Mouse (Mus musculus): ENCODE results near the gene Mobp. TPM values are rescaled to one million over a fixed set of nuclear protein-coding genes. Genes with fewer than 3 reads are reported as not detected.
A peak's percentile ranks its signal among the peaks of the same experiment; 100 is the strongest.
"Not testable (repeated sequence)": the region's sequence is repeated elsewhere in the genome, so short reads cannot be mapped to it uniquely, and the experiment has no call there.

The Mobp gene
- 0.20 and 0.31 TPM in 2 replicates for polyA plus RNA-seq (2016; fragmentation: Nextera tagmentation; extraction: Ambion mirVana)

GRCm38 (mm10) chr9:120149222-120149828 is at the start of gene Mobp:
Gene Mobp (plus strand): TSS chr9:120149707.
- Histone ChIP-seq H3K4me2 (replicated peaks) (no peak within 1 kb of the TSS), H3K27ac (replicated peaks) (no peak within 1 kb of the TSS)

GRCm38 (mm10) chr9:120101165-120101564 is 48.3 kb upstream of the Mobp start:
- Histone ChIP-seq H3K27ac (replicated peaks) (no peak overlapping the region), H3K9me3 (peaks cover 12% of the 10 kb centered on the region), H3K4me1 (no peaks in the 10 kb centered on the region), H3K9ac (replicated peaks) (no peak overlapping the region), H3K4me3 (no peak overlapping the region), H3K36me3 (no peaks in the 10 kb centered on the region), H3K27me3 (no peaks in the 10 kb centered on the region), H3K4me2 (replicated peaks) (no peak overlapping the region)
- WGBS = 96% methylated on average over 2 of the region's 2 CpGs
- ATAC-seq (ENCODE audit: low FRiP score, low read depth) = no peak

More at GRCm38 (mm10) chr9:120149222-120149828, at the start of gene Mobp:
- no peak for ATAC-seq (ENCODE audit: low FRiP score, low read depth)
- no peak within 1 kb of the TSS for H3K4me3 ChIP-seq
- WGBS = 44% methylated on average over 11 of the region's 11 CpGs
- peaks cover 8% of the 10 kb centered on the region; the same call in 1 of the 2 replicates for H3K27me3 ChIP-seq
- H3K36me3 ChIP-seq = no peaks in the 10 kb centered on the region
- no peaks in the 10 kb centered on the region for H3K9me3 ChIP-seq
- H3K4me1 ChIP-seq = peaks cover 10% of the 10 kb centered on the region; the same call in 1 of the 2 replicates
- H3K9ac ChIP-seq (replicated peaks) = no peak within 1 kb of the TSS

GRCm38 (mm10) chr9:120108953-120109352 is 40.6 kb upstream of the Mobp start:
- H3K4me1 ChIP-seq; H3K4me2 ChIP-seq (replicated peaks); H3K4me3 ChIP-seq; H3K27ac ChIP-seq (replicated peaks); H3K9me3 ChIP-seq; H3K27me3 ChIP-seq; ATAC-seq (ENCODE audit: low FRiP score, low read depth); H3K36me3 ChIP-seq; H3K9ac ChIP-seq (replicated peaks): not testable (repeated sequence)
- 93% methylated on average over 12 of the region's 12 CpGs for WGBS

GRCm38 (mm10) chr9:120110211-120111018 is 39.1 kb upstream of the Mobp start, which contains the start of gene Slc25a38:
Gene Slc25a38 (plus strand): TSS chr9:120110374.
- H3K4me3 ChIP-seq = peak within 1 kb of the TSS; percentile 84
- 1% methylated on average over 62 of the region's 62 CpGs for WGBS
- no peaks in the 10 kb centered on the region for H3K36me3 ChIP-seq
- peak within 1 kb of the TSS; percentile 75 for H3K9ac ChIP-seq (replicated peaks)
- ATAC-seq (ENCODE audit: low FRiP score, low read depth) = peak; percentile 97
- H3K4me1 ChIP-seq = peaks cover 7% of the 10 kb centered on the region
- H3K27ac ChIP-seq (replicated peaks) = peak within 1 kb of the TSS; percentile 92
- peak within 1 kb of the TSS; percentile 58 for H3K4me2 ChIP-seq (replicated peaks)
- no peaks in the 10 kb centered on the region for H3K9me3 ChIP-seq
- H3K27me3 ChIP-seq = no peaks in the 10 kb centered on the region

GRCm38 (mm10) chr9:120111156-120111945 is 38.2 kb upstream of the Mobp start:
- Histone ChIP-seq H3K4me1 (peaks cover 7% of the 10 kb centered on the region), H3K9me3 (no peaks in the 10 kb centered on the region), H3K27ac (replicated peaks) (peak overlapping the region; percentile 92), H3K4me2 (replicated peaks) (peak overlapping the region; percentile 58), H3K4me3 (peak overlapping the region; percentile 84), H3K36me3 (no peaks in the 10 kb centered on the region), H3K9ac (replicated peaks) (0 out of 2 replicates have a peak overlapping the region, but pooled peaks have one; percentile 4), H3K27me3 (no peaks in the 10 kb centered on the region)
- WGBS = 84% methylated on average over 15 of the region's 15 CpGs
- no peak for ATAC-seq (ENCODE audit: low FRiP score, low read depth)

DNA sequence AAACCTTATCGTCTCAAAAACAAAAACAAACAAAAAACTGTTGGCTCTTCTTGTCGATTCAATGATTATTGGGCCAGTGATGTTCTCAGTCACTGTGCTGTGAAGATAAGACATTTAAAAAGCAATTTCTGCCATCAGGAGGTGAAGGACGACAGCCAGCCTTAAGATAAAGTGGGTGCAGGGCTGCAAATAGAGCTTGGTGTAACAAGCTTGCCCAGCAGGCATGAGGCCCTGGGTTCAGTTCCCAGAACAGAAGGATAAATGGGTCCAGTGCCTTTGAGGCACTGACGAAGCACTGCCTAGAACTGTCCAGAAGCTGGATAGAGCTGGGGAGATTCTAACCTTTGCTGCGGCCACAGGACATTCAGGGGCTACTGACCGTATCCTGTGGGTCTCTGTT is 37.0 kb upstream of the Mobp start:
- H3K9ac ChIP-seq (replicated peaks) = no peak overlapping the region
- peaks cover 7% of the 10 kb centered on the region for H3K4me1 ChIP-seq
- no peak overlapping the region for H3K4me2 ChIP-seq (replicated peaks)
- H3K27me3 ChIP-seq = no peaks in the 10 kb centered on the region
- H3K9me3 ChIP-seq = no peaks in the 10 kb centered on the region
- no peak for ATAC-seq (ENCODE audit: low FRiP score, low read depth)
- WGBS = 94% methylated on average over 6 of the region's 6 CpGs
- H3K36me3 ChIP-seq = peaks cover 11% of the 10 kb centered on the region
- H3K27ac ChIP-seq (replicated peaks) = no peak overlapping the region
- no peak overlapping the region for H3K4me3 ChIP-seq

DNA sequence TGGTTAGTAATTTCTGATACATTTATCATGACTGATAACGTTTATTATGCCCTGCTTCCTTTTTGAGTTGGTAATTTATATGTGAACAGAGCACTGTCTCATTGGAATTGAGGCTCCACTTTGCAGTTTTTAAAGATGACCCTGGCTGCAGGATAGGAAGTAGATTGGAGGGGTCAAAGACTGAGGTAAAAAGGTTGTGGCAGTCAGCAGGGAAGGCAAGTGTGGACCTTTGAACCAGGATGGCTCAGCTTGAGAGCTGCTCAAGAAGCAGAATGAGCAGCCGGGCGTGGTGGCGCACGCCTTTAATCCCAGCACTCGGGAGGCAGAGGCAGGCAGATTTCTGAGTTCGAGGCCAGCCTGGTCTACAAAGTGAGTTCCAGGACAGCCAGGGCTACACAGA is 36.1 kb upstream of the Mobp start:
- peaks cover 7% of the 10 kb centered on the region for H3K4me1 ChIP-seq
- no peaks in the 10 kb centered on the region for H3K27me3 ChIP-seq
- H3K4me3 ChIP-seq = no peak overlapping the region
- H3K9me3 ChIP-seq = no peaks in the 10 kb centered on the region
- 96% methylated on average over 7 of the region's 7 CpGs for WGBS
- no peak overlapping the region for H3K9ac ChIP-seq (replicated peaks)
- no peak for ATAC-seq (ENCODE audit: low FRiP score, low read depth)
- H3K36me3 ChIP-seq = peaks cover 21% of the 10 kb centered on the region
- H3K27ac ChIP-seq (replicated peaks) = no peak overlapping the region
- no peak overlapping the region for H3K4me2 ChIP-seq (replicated peaks)

DNA sequence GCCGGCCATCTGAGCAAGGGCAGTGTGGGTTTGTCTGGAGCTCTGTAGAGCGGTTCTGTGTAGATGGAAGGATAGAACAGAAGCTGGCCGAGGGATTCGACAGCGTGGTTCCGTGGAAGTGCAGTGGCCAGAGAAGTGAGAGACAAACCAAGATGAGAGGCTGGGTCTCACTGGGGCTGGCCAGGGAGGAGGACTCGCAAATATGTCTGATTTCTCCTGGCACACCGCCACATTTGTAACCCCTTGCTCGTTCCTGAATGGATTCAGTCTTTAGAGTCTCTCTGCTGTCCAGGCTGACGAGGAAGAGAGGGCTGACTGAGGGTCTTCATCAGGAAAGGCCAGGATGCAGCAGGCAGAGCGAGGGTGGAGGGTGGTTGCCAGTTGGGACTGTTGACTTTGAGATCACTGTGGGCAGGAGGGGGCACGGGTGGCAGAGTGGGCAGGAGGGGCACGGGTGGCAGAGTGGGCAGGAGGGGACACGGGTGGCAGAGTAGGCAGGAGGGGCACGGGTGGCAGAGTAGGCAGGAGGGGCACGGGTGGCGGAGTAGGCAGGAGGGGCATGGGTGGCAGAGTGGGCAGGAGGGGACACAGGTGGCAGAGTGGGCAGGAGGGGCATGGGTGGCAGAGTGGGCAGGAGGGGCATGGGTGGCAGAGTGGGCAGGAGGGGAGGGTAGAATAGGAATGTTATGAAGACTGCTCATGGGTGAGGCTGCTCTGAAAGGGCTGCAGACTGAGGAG is 35.3 kb upstream of the Mobp start:
- Histone ChIP-seq H3K4me2 (replicated peaks) (no peak overlapping the region), H3K4me3 (no peak overlapping the region), H3K36me3 (peaks cover 26% of the 10 kb centered on the region), H3K27ac (replicated peaks) (no peak overlapping the region), H3K9me3 (no peaks in the 10 kb centered on the region), H3K4me1 (peaks cover 7% of the 10 kb centered on the region), H3K9ac (replicated peaks) (no peak overlapping the region), H3K27me3 (no peaks in the 10 kb centered on the region)
- no peak for ATAC-seq (ENCODE audit: low FRiP score, low read depth)
- WGBS = 94% methylated on average over 17 of the region's 17 CpGs

DNA sequence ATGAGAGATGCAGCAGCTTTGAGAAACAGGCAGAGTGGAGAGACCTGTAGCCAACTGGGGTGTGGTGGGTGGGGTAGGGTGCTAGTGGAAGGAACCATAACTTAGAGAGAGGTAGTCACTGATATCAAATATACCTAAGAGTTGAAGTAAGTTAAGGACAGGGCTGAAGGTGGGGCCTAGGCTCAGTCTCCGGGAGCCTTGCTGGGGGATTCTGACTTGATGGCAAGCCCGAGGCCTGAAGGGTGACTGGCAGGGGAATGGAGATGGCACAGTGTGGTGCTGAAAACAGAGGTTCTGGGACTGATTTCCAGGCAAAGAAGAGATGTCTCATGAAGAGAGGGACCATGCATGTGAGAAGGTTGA is 34.7 kb upstream of the Mobp start:
- Histone ChIP-seq H3K27ac (replicated peaks) (no peak overlapping the region), H3K36me3 (peaks cover 30% of the 10 kb centered on the region), H3K4me1 (peaks cover 7% of the 10 kb centered on the region), H3K9me3 (no peaks in the 10 kb centered on the region), H3K27me3 (no peaks in the 10 kb centered on the region), H3K4me3 (no peak overlapping the region), H3K9ac (replicated peaks) (no peak overlapping the region), H3K4me2 (replicated peaks) (no peak overlapping the region)
- 95% methylated on average over 2 of the region's 2 CpGs for WGBS
- ATAC-seq (ENCODE audit: low FRiP score, low read depth) = no peak

DNA sequence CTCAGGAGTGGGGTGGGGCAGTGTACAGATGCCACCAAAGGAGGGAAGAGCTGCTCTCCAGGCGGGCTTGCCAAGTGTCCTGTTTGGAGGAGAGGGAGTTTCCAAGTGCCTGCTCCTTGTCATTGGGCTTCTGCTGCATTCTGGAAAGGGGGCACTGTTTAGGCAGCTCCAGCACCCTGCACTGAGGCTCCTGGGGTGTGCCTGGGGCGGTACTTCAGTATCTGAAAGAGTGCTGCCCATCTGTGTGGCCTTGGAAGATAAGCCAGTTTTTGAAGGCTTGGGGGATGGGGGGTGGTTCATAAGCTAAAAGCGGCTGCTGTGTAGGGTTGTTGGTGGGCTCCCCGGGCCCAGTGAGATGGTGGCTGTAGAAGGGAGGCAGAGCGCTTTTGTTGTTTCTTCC is 33.9 kb upstream of the Mobp start:
- Histone ChIP-seq H3K9ac (replicated peaks) (no peak overlapping the region), H3K4me3 (no peak overlapping the region), H3K36me3 (peaks cover 38% of the 10 kb centered on the region), H3K27me3 (no peaks in the 10 kb centered on the region), H3K4me2 (replicated peaks) (no peak overlapping the region), H3K4me1 (peaks cover 7% of the 10 kb centered on the region), H3K27ac (replicated peaks) (no peak overlapping the region), H3K9me3 (no peaks in the 10 kb centered on the region)
- 79% methylated on average over 5 of the region's 5 CpGs for WGBS
- no peak for ATAC-seq (ENCODE audit: low FRiP score, low read depth)

GRCm38 (mm10) chr9:120116184-120116624 is 33.3 kb upstream of the Mobp start:
- Histone ChIP-seq H3K4me3 (no peak overlapping the region), H3K27ac (replicated peaks) (no peak overlapping the region), H3K4me2 (replicated peaks) (no peak overlapping the region), H3K27me3 (no peaks in the 10 kb centered on the region), H3K9me3 (no peaks in the 10 kb centered on the region), H3K36me3 (peaks cover 44% of the 10 kb centered on the region), H3K9ac (replicated peaks) (no peak overlapping the region), H3K4me1 (peaks cover 3% of the 10 kb centered on the region)
- ATAC-seq (ENCODE audit: low FRiP score, low read depth) = no peak
- WGBS = 91% methylated on average over 8 of the region's 8 CpGs

Measured in midbrain, embryonic 12.5 days (tissue).